Mouse (Mus musculus) testis, postnatal 10 days (tissue): ENCODE results near the gene Cep170b.
A peak's percentile ranks its signal among the peaks of the same experiment; 100 is the strongest.

Source experiments
- DNase-seq: peaks from one replicate; pipeline ENCODE4 v3.0.0; 2021; ENCODE audit warnings: low spot score

Gene Cep170b

DNA sequence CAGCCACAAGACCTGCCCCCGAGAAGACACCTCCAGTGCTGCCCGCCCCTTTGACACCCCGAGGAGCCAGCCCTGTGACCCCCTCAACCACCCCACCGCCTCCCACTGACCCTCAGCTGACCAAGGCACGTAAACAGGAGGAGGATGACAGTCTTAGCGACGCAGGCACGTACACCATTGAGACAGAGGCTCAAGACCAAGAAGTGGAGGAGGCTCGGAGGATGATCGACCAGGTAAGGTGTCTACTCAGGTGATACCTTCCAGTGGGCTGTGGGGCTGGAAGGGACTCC is 16.3 kb downstream of the Cep170b start:
- no peak for DNase-seq

DNA sequence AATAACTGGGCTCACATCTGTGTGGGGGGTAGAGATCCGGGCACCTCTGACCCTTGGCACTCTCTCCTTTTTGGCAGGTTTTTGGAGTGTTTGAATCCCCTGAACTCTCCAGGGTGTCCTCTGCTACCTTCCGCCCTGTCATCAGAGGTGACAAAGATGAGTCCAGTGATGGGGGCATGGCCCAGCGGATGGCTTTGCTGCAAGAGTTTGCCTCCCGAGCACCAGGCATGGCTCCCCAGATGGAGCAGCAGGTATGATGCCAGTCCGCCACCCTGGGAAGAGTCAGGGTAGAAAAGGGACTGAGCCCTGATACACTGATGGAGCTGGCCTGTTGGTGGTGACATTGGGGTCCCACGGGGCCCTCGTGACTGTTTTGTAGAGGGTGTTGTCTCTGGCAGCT is 16.8 kb downstream of the Cep170b start:
- DNase-seq = no peak

- peak; percentile 81 for DNase-seq
Measured at GRCm38 (mm10) chr12:112737761-112738160, 17.5 kb downstream of the Cep170b start.

GRCm38 (mm10) chr12:112738281-112739022 is 18.2 kb downstream of the Cep170b start:
- no peak for DNase-seq

GRCm38 (mm10) chr12:112739023-112739568 is 18.8 kb downstream of the Cep170b start:
- DNase-seq = no peak

DNA sequence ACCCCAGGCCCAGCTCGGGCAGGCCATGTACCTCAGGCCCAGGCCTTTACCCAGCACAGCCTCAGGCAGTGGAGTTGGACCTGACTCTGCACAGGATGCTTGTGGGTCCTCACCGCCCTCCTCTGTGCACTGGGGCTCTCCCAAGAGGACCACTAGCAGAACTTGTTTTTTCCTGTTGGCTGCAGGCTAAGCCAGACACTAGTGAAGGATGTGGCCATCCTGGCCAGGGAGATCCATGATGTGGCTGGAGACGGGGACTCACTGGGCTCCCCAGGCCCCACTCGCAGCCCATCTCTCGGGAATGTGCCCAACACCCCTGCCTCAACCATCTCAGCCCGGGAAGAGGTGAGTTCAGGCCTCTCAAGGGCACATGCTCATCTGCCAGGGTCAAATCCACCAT is 22.5 kb downstream of the Cep170b start:
- DNase-seq = no peak

DNA sequence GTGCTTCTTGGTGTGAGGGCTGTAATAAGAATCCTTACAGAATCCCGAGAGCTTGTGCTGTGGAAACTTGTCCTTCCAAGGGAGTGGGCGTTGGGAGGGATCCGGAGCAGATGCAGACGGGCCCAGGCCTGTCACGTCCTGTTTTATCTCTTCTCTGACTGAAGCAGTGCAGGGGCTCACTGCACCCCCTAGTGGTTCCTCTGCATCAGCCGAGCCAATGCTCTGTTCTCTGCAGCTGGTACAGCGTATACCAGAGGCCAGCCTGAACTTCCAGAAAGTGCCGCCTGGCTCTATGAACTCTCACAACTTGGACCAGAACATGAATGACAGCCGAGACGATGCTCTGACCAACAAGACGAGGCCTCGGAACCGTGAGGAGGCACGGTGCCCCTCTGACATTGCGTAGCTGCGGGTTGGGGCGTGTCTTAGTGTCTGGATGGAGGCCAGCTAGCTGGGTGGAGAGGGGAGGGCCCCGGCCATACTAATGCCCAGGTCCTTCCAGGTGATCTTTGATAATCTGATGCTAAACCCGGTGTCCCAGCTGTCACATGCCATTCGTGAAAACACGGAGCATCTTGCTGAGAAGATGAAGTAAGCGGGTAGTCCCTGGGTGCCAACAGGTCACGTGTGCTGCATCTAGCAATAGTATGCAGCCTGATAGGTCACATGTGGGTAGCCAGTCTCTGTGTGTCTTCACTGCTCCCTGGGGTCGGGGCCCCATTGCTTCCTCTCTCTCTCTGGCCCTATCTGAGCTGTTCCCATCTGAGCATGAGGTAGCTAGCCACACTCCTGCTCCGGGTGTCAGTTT is 23.1 kb downstream of the Cep170b start:
- DNase-seq = peak; percentile 85

GRCm38 (mm10) chr12:112744211-112744610 is 24.0 kb downstream of the Cep170b start:
- DNase-seq = no peak

DNA sequence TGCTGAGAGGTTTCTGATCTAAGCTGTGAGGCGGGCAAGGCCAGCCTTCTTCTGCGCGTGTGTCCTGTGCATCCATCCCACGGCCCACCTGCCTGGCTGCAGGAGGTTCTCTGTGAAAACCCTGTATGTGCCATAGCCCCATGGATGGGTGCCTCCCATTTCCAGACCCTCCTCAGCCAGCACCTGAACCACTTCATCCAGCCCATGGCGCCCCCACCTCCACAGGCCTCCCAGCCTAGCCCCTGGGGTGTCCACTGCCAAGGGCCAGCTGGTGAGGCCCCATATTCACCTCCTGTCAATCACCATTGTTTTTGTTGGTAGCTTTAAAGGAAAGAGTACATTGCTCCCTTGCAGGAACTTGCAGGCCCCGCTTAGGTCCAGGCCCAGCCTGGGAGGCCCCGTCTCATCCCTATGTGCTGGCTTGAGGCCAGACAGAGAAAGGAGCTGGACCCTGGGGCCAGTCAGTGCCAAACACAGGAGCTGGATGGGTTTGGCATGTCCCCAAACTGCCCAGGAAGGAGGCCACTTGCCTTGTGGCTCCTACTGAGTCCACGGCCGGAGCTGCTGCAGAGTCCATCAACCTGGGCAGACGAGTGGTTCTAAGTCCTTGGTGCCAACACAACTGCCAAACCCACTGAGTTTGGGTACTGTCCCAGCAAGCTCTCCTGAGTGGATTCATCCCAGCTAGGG is 24.8 kb downstream of the Cep170b start:
- no peak for DNase-seq

DNA sequence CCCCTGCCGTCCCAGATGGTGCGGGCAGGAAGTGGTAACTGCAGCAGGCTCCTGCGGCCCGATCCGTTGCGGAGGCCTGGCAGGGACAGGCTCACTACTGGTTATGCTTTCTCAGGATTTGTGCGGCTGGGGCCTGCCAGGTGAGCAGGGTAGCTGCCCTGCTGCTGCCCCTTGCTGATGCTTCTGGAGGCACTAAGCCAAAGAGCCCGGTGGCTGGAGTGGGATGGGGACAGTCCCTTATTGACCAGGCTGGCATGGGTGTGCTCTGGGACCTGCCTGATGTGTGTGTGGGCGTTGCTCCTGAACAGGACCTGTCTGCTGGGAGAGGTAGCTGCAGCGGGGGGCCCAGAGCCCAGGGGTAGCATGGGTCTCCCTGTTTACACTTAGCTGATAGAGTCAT is 25.5 kb downstream of the Cep170b start:
- no peak for DNase-seq

GRCm38 (mm10) chr12:112746461-112746807 is 26.2 kb downstream of the Cep170b start:
- DNase-seq = no peak

DNA sequence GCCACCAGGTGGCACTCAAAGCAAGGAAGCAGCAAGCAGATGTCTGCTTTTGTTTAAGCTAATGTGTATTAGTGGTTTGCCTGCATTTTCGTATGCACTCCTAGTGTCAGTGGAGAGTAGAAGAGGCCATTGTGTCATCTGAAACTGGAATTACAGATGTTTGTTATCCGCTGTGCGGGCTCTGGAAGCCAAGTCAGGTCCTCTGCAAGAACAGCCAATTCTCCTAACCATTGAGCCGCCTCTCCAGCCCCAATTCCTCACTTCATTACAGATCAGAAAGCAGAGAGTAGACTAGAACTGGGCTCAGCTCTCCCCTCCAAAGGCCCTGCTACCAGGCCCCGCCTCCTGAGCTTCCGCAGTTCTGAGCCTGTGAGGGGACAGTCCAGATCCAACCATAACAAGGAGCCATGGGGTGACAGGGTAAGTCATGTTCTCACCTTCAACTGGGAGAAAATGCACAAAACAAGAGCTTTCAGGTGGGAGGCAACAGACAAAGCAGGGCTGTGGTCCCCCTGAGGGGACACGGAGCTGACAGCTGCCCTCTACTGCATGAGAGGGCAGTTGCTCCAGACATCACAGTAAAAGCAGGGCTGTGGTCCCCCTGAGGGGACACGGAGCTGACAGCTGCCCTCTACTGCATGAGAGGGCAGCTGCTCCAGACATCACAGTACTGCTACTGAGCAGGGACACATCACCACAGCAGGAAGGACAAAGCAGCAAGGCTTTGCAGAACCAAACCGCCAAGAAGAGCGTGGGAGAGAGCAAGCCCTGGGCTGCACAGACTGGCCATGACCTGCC is 26.8 kb downstream of the Cep170b start:
- DNase-seq = no peak

GRCm38 (mm10) chr12:112747606-112747970 is 27.3 kb downstream of the Cep170b start:
- DNase-seq = no peak

GRCm38 (mm10) chr12:112750976-112751375 is 30.7 kb downstream of the Cep170b start:
- DNase-seq = no peak

GRCm38 (mm10) chr12:112752399-112752798 is 32.1 kb downstream of the Cep170b start:
- DNase-seq = no peak

DNA sequence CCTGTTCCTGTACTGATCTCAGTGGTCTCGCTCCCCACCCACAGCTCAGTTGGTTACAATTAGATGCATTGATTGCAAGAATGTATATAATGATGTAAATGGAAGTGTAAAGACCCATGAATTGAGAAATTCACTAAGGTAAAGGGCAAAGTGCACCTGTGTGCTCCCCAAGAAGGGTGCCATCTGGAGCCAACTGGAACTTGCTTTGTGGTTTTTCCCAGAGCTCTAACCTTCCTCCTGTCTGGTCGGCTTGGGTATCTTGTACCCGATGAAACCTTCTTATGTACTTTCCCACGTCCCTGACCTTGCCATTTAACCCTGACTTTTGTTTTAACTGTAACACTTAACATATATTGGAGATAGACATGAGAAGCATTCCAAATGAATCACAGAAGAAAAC is 35.6 kb downstream of the Cep170b start:
- peak; percentile 35 for DNase-seq

DNA sequence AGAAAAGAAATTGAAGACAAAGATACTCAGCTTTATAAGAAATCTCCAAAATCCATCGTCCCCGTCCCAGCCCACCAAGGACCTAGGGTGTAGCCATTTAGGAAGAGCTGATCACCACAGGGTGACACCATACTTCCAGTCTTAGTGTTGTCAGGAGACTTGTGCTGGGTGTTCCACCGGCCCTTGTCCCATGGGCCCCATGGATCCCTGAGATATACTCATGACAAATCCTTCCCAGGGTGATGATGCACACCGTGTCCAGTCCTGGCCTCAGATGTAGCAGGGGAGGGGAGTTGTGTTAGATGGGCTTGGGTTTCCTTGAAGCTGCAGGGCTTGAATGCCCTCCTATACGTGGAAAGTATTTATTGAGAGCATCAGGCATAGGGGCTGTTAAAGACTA is 37.6 kb downstream of the Cep170b start:
- DNase-seq = peak; percentile 29

DNA sequence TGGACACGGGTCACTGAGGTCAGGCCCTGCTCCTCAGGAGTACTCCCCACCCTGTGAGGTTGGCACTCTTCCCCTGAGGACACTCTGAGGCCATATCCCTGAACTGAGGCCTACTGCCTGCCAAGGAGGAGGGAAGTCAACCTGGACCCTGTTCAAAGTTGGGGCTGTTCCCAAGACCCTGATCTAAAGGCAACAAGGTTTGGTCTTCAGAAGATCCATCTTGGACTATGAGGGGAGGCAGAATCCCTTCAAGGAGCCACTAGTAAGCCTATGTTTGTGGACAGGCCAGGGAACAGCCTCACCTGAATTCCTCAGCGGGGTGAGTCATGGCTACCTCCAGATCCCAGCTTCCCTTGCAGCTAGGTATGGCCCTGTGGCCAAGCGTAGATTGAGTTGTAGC is 39.2 kb downstream of the Cep170b start:
- peak; percentile 37 for DNase-seq

DNA sequence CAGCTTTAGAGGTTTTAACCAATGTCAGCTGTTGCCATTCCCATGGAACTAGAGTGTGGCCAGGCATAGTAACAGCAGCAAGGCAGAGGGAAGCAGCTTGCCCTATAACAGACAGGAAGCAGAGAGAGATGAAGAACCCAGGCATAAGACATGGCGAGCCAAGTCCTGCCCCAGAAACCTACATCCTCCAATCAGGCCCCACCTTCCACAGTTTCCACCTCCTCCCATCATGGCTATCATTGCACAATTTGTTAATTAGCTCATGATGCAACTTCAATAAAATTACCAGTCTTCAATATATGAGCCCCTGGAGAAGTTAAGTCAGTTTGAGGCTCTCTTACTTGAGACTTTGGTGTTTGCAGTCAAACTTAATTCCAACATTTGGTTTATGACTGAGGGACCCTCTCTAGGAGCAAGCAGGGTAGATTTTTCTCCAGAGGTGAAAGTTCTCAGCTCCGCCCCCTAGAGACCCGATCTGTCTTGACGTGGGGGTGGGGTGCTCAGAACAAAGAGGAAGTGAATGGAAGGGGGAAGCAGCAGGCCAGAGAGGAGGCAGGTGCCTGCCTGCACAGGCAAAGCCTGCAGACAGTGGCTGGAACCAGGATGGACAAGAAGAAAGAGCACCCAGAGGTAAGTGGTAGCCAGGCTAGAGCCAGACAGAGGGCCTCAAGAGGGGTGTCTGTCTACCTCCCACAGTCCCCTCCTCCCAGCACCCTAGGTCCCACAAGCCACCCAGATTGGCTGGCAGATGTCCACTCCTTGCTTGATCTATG is 40.1 kb downstream of the Cep170b start, which contains the start of gene Pld4:
Gene Pld4, plus strand, starts transcription at position 502 of the 773 bp plus-strand sequence.
- DNase-seq = peak; percentile 44

DNA sequence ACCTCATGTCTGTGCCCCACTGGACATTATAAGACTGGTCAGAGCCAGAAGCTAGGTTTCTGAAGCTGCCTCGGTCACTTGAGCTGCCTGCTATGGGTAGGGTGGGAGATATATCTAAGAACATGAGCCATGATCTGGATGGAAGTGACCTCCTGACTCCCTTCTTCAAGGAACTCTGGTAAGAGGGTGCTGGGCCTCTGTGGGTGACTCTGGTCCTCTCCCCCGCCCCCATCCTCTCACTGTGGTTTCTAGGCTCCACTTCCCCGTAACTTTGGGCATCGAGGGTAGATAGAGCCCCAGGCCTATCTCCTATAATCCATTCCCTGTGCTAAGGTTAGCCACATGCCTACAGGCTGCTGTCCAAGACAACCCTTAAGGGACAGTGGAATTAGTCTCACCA is 41.2 kb downstream of the Cep170b start:
- DNase-seq = no peak

- DNase-seq = peak; percentile 38
Measured at GRCm38 (mm10) chr12:112762018-112762417, 41.8 kb downstream of the Cep170b start.
